Mouse (Mus musculus): Measurements from ENCODE around the gene Zfp986.
"Not testable (repeated sequence)": the region's sequence is repeated elsewhere in the genome, so short reads cannot be mapped to it uniquely, and the experiment has no call there.

Zfp986 gene

GRCm38 (mm10) chr4:145868494-145868893 is at the start of gene Zfp986:
Zfp986 (plus strand) TSS chr4:145868794.
- DNase-seq (ENCODE audit: low read depth) = not testable (repeated sequence)

- not testable (repeated sequence) for DNase-seq (ENCODE audit: low read depth)
Measured at GRCm38 (mm10) chr4:145819946-145820345, 48.6 kb upstream of the Zfp986 start.

- DNase-seq (ENCODE audit: low read depth) = not testable (repeated sequence)
Measured at GRCm38 (mm10) chr4:145825606-145826005, 43.0 kb upstream of the Zfp986 start.

GRCm38 (mm10) chr4:145831328-145832062 is 37.1 kb upstream of the Zfp986 start:
- DNase-seq (ENCODE audit: low read depth) = not testable (repeated sequence)

GRCm38 (mm10) chr4:145836300-145836862 is 32.2 kb upstream of the Zfp986 start:
- DNase-seq (ENCODE audit: low read depth) = not testable (repeated sequence)

- not testable (repeated sequence) for DNase-seq (ENCODE audit: low read depth)
Measured at GRCm38 (mm10) chr4:145836863-145837440, 31.6 kb upstream of the Zfp986 start.

- DNase-seq (ENCODE audit: low read depth) = not testable (repeated sequence)
Measured at GRCm38 (mm10) chr4:145846793-145847192, 21.8 kb upstream of the Zfp986 start.

- DNase-seq (ENCODE audit: low read depth) = not testable (repeated sequence)
Measured at GRCm38 (mm10) chr4:145848183-145848890, 20.3 kb upstream of the Zfp986 start.

- not testable (repeated sequence) for DNase-seq (ENCODE audit: low read depth)
Measured at GRCm38 (mm10) chr4:145848891-145849214, 19.7 kb upstream of the Zfp986 start.

- not testable (repeated sequence) for DNase-seq (ENCODE audit: low read depth)
Measured at GRCm38 (mm10) chr4:145851421-145851820, 17.2 kb upstream of the Zfp986 start.

GRCm38 (mm10) chr4:145863872-145864271 is 4.7 kb upstream of the Zfp986 start:
- not testable (repeated sequence) for DNase-seq (ENCODE audit: low read depth)
